Mouse (Mus musculus) cortical plate, adult 2 months (tissue): ENCODE results near the gene Hsd17b3.

ENCODE experiments used
- CTCF ChIP-seq: fragments of 200-500 bp; IDR thresholded peaks from 2 replicates; pipeline ENCODE4 v1.5.1; 2011; ENCODE audit warnings: mild to moderate bottlenecking, control low read depth, low read length; ENCODE audit not compliant: insufficient read depth; ENCODE audit errors: extremely low read depth
- POLR2A ChIP-seq: fragments of 200-500 bp; IDR thresholded peaks from 2 replicates; pipeline ENCODE4 v1.6.1; 2011; ENCODE audit warnings: mild to moderate bottlenecking, low read length, control low read depth; ENCODE audit not compliant: insufficient read depth; ENCODE audit errors: extremely low read depth

DNA sequence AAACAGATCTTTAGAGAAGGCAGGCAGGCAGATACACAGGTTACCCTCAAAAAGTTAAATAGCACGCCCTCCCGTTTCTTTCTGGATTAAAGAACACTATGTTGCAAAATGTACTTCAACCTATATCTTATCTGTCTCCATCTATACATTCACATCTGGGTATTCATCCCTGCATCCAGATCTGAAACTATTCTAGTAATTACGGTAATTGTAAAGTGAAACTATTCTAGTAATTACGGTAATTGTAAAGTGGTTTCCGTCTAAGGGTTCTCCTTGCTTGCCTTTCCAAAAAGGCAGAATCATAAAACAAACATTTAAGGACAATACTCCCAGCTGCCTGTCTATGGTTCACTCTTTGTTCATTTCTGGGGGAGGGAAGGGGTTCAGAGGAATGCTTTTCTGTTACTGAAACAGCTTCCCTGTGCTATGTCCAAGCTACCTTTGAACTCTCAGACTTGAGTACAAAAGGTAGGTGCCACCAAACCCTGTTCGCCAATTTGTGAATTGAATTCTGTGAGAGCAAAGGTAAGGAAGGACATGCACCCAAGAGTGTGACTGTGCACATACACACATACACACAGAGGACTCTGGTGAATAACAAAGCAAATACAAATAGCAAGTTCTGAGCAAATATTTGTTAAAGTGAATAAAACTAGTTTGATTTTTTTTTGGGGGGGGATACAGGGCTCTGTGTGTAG lies 34.6 kb upstream of the Hsd17b3 start:
- TF ChIP-seq CTCF (no peak), POLR2A (no peak)
